Mouse (Mus musculus) NIH3T3 (cell line): ENCODE results near the gene Lrrc42.

ENCODE experiments used
- DNase-seq: peaks from one replicate; pipeline ENCODE4 v3.0.0-alpha.2; 2012; ENCODE audit warnings: low read depth

Gene Lrrc42

DNA sequence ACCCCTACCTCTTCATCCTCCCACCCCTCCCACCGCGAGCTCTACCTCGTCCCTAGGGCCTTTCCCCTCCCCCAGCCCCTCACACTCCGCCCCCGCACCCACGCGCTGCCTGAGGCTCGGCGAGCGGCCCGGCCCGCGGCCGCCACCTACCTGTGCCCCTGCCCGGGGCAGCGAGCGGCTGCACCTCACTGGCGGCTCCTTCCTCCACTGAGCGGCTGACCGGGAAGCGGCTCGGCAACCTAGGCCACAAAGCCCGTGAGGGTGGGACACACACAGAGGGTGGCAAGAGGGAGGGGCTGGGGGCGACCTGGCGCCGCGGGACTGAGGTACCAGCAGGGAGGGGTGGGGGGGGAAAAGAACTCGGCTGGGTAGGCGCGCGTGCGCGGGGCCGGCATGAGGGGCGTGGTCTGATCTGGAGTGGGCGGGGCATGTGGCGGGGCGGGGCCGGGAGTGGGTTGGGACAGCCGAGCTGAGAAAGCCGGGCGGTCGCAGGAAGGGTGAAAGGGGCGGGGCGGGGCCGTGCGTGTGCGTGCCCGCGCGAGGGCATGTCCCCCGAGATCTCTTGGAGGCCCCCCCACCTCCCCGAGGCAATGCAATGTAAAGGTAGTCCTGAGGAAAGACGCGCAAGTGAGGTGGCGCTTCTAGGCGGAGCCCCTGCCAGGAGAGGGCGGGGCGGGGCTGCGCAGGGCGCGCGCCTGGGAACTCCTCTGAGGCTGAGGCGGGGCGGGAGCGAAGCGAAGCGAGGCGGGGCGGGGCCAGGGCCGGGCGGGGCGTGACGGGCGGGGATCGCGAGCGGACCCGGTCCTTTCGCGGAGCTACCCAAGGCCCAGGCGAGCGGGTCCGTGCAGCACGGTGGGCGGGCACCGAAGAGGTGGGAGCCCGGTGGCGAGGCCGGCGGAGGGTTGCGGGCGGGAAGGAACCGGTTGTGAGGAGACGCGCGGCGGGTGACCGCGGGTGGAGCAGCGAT, at the start of gene Lrrc42, which contains the start of gene Hspb11:
Gene Lrrc42 (minus strand): TSS at position 408 of the 967 bp plus-strand sequence.
Gene Hspb11 (plus strand): TSS at position 469 of the 967 bp plus-strand sequence.
- peak; percentile 100 for DNase-seq

- DNase-seq, result no peak
These were observed 49.5 kb upstream of the Lrrc42 start for GRCm38 (mm10) chr4:107302832-107303231.

- DNase-seq, result no peak
These were observed 48.9 kb upstream of the Lrrc42 start for GRCm38 (mm10) chr4:107302221-107302620.

DNA sequence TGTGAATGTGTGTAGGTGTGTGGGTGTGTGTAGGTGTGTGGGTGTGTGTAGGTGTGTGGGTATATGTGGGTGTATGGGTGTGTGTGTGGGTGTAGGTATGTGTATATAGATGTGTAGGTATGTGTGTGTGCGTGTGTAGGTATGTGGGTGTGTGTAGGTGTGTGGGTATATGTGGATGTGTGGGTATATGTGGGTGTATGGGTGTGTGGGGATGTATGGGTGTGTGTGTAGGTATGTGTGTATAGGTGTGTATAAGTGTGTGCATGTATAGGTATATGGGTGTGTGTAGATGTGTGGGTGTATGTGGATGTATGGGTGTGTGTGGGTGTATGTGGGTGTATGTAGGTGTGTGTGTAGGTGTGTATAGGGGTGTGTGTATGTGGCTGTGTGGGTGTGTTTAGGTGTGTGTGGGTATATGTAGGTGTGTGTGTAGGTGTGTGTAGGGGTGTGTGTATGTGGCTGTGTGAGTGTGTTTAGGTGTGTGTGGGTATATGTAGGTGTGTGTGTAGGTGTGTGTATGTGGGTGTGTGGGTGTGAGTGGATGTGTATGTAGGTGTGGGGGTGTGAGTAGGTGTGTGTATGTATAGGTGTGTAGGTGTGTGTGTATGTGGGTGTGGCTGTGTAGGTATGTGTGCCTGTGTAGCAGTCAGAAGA, 47.7 kb upstream of the Lrrc42 start:
- DNase-seq, result no peak

- no peak for DNase-seq
These were observed 47.0 kb upstream of the Lrrc42 start for GRCm38 (mm10) chr4:107300371-107300770.

DNA sequence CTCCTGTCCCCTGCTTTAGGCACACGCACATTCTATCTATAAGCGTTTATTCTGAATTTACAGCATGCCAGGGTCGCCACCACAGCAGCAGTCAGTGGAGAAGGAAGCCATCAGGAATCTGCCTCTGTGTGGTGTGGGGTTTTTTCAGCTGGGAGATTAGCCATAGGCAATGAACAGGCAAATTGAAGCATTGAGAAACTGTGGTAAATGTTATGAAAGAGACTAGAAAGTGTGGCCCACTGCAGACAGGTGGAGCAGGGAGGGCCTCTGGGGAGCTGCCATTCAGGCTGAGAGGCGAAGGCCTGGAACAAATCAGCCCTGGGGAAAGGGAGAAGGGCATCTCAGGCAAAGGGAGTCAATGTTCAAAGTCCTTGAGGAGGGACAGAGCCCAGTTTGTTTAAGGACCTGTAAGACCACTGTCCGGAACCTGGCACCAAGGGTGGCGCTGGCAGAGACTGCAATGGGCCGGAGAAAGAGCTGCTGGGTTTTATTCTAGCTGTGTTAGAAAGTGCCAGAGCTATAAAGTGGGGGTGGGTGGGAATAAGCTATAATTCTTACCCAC, 46.5 kb upstream of the Lrrc42 start:
- DNase-seq, result no peak

GRCm38 (mm10) chr4:107298071-107298606, 44.8 kb upstream of the Lrrc42 start:
- no peak for DNase-seq

- no peak for DNase-seq
These were observed 38.9 kb upstream of the Lrrc42 start for GRCm38 (mm10) chr4:107292273-107292662.

DNA sequence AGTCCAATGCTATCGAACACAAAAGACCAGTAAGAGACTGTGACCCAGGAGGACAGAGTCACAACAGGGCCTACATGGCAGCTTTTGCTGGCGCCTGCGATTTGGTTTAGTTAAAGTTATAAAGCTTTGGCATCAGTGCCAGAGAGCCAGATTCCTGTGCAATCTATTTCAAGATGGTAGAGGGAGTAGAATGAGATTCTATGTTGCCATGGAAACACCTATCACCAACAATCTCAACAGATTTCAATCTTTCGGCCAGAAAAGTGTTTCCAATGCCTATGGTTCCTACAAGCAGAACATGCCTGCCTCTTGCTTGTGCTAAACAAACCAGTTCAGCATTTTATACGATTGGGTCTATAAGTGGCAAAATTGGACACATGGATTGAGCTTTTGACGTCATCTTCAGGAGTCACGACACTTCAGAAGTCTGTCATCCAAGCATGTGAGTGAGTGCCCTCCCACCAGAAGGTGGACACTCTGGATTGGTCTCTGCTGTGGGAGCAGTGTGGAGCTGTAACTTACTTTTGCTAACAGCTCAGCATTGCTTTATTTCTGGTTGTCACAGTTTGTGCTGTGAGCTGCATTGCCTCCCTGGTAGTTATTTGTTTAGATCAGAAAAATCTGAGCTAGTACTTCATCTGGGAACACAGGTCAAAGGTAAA, 38.4 kb upstream of the Lrrc42 start:
- DNase-seq, result no peak

GRCm38 (mm10) chr4:107287517-107287916, 34.2 kb upstream of the Lrrc42 start:
- no peak for DNase-seq

DNA sequence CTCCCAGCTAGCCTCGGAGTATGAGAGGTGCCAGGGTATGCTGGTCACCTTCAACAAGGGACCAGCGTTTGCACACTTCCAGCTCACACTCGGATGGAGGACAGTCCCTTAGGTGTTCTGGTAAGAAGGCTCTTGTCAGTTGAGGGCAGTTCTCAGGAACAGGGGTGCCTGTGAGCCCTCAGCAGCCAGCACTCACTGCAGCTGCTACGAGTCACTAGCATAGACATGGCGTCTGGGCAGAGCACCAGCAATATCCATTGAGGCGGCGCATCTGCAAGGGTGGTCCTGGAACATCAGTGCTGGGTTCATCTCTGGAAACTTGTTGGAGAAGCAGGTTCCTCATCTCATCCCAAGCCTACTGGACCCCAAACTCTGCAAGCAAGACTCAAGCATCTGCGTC, 33.1 kb upstream of the Lrrc42 start:
- DNase-seq, result no peak

DNA sequence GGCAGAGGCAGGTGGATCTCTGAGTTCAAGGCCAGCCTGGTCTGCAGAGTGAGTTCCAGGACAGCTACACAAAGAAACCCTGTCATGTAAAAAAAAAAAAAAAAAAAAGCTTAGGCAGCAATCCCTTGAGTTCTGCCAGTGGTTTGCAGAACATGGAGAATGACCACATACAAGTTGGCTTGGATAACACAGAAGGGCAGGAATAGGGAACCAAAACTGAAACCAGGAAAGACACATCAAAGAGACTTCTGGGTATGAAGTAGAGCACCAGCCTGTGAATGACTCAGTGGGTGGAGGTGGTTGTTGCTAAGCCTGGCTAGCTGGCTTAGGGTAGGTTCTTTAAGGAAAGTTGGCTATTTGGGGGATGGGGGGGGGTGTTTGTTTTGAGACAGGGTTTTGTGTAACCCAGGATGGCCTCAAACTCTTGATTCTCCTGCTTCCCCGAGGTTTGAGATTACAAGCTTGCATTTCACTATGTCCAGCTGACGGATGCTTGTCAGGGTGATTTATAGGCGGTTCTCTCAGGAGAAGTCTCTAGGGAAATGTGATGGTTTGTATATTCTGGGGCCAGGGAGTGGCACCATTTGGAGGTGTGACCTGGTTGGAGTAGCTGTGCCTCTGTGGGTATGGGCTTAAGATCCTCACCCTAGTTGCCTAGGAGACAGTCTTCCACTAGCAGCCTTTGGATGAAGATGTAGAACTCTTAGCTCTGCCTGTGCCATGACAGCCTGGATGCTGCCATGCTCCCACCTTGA, 32.3 kb upstream of the Lrrc42 start:
- DNase-seq, result peak; percentile 61

- DNase-seq, result no peak
These were observed 27.6 kb upstream of the Lrrc42 start for GRCm38 (mm10) chr4:107280843-107281475.

- DNase-seq, result no peak
These were observed 24.9 kb upstream of the Lrrc42 start for GRCm38 (mm10) chr4:107278188-107278707.

- DNase-seq, result no peak
These were observed 21.2 kb upstream of the Lrrc42 start for GRCm38 (mm10) chr4:107274511-107274910.

GRCm38 (mm10) chr4:107273683-107274082, 20.4 kb upstream of the Lrrc42 start:
- DNase-seq, result no peak

DNA sequence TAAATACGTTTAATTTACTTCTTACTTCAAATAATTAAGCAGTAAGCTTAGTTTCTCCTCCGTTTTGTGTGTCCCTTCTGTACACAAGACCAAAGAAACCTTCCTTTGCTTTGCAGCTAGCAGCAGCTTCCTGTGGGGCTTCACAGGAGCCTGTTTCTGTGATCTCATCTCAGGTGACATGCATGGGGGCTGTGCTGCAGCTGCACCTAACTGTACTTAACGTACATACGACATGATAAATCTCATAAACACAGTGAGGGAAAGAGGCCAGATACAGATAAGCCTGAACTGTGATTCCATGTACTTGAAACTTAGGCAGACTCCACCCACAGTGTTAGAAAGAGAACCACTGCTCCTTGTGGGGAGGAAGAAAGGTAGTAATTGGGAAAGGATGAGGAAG, 6.7 kb upstream of the Lrrc42 start:
- DNase-seq, result no peak

DNA sequence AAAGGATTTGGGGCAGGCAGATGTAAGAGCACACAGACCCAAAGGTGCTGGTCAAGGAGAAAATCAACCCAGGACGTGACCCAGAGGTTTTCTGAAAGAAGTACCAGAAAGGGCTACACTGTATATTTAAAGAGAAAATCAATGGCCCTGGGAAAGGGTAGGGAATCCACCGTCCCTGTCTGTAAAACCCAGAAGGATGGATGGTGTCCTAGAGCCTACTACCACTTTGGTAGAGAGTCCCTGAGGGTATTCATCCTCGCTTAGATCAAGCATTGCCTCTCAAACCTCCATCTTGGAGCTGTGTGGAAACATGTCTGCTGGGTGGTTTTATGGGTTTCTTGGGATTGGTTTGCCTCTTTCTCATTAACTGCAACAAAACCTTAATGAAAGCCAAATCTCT, 1.1 kb upstream of the Lrrc42 start:
- peak; percentile 33 for DNase-seq

- no peak for DNase-seq
These were observed 810 bp downstream of the Lrrc42 start for GRCm38 (mm10) chr4:107252522-107252921.

GRCm38 (mm10) chr4:107250494-107250893, 2.8 kb downstream of the Lrrc42 start:
- peak; percentile 82 for DNase-seq
